Mouse (Mus musculus) forebrain, embryonic 11.5 days (tissue): Measurements from ENCODE around the gene D10Jhu81e. TPM values are rescaled to one million over a fixed set of nuclear protein-coding genes. Genes with fewer than 3 reads are reported as not detected.

Experiments used
- ATAC-seq: fragments of 200-750 bp; cut with Nextera tagmentation; replicated peaks from 2 replicates; pipeline ENCODE4 v1.8.0; 2017; ENCODE audit warnings: moderate TSS enrichment; ENCODE audit not compliant: low FRiP score
- DNase-seq: peaks from one replicate; pipeline ENCODE4 v3.0.0-alpha.2; 2017; ENCODE audit warnings: low spot score
- H3K27ac ChIP-seq: fragments of 300-500 bp; sonication (generic); 2 replicates; pipeline ENCODE4 v1.5.1; 2014; ENCODE audit warnings: low read depth, low read length
- H3K27me3 ChIP-seq: fragments of 300-500 bp; sonication (generic); 2 replicates; pipeline ENCODE4 v1.6.1; 2014; ENCODE audit warnings: mild to moderate bottlenecking, low read length, mixed read lengths; ENCODE audit not compliant: control insufficient read depth, insufficient read depth
- H3K36me3 ChIP-seq: fragments of 300-500 bp; sonication (generic); 2 replicates; pipeline ENCODE4 v1.6.1; 2014; ENCODE audit warnings: mild to moderate bottlenecking, low read length, moderate library complexity, mixed read lengths; ENCODE audit not compliant: control insufficient read depth, insufficient read depth
- H3K4me1 ChIP-seq: fragments of 300-500 bp; sonication (generic); replicated peaks from 2 replicates; pipeline ENCODE4 v1.6.1; 2014; ENCODE audit warnings: low read length, mixed read lengths; ENCODE audit not compliant: control insufficient read depth, insufficient read depth
- H3K4me2 ChIP-seq: fragments of 300-500 bp; sonication (generic); 2 replicates; pipeline ENCODE4 v1.6.1; 2014; ENCODE audit warnings: low read depth, mild to moderate bottlenecking, low read length, moderate library complexity, mixed read lengths; ENCODE audit not compliant: severe bottlenecking
- H3K4me3 ChIP-seq: fragments of 300-500 bp; sonication (generic); 2 replicates; pipeline ENCODE4 v1.5.1; 2014; ENCODE audit warnings: low read depth, low read length
- H3K9ac ChIP-seq: fragments of 300-500 bp; sonication (generic); 2 replicates; pipeline ENCODE4 v1.6.1; 2014; ENCODE audit warnings: low read length
- H3K9me3 ChIP-seq: fragments of 300-500 bp; sonication (generic); 2 replicates; pipeline ENCODE4 v1.6.1; 2016; ENCODE audit warnings: low read length, mixed read lengths; ENCODE audit not compliant: control insufficient read depth
- whole genome bisulfite sequencing: fragments of 180-500 bp; shearing (Covaris S2); extraction: QIAGEN DNeasy Blood & Tissue Kit; methylation state at CpG from one replicate; pipeline ENCODE4 v1.1.7; 2014; 5-methylcytosine and 5-hydroxymethylcytosine counted together
- polyA plus RNA-seq: library from polyadenylated mRNA; unstranded; fragments of >200 nt; fragmentation: Nextera tagmentation; extraction: Ambion mirVana; gene quantifications from 2 replicates; pipeline ENCODE4 v1.2.1, GENCODE M21; 2014

The D10Jhu81e gene
- polyA plus RNA-seq, 1 experiment from 2014 or later, result 14.0 TPM

DNA sequence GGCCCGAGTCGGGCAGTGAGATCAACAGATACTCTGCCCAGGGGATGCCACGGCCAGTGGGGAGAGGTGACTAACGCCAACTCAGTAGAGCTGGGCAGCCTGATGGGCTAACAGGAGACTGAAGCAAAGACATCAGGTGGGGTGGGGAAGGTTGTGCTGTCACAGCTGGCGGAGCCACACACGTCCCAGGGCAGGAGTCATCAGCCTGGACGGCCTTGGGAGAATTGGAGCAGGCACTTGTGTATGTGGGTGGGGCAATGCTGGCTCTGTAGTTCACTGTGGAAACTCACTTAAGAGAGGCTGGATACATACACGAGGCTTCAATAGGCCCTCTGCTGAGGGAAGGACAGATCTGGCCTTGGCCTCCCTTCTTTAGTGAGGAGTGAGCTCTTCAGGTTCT is 8.5 kb downstream of the D10Jhu81e start:
- Histone ChIP-seq H3K4me2 (no peak overlapping the region), H3K9ac (no peak overlapping the region), H3K4me1 (no peaks in the 10 kb centered on the region), H3K9me3 (no peaks in the 10 kb centered on the region), H3K27me3 (no peaks in the 10 kb centered on the region), H3K27ac (no peak overlapping the region), H3K36me3 (no peaks in the 10 kb centered on the region; the same call in 1 of the 2 replicates), H3K4me3 (no peak overlapping the region)
- DNase-seq (no peak), ATAC-seq (no peak)
- WGBS, result 84% methylated on average over 8 of the region's 8 CpGs

DNA sequence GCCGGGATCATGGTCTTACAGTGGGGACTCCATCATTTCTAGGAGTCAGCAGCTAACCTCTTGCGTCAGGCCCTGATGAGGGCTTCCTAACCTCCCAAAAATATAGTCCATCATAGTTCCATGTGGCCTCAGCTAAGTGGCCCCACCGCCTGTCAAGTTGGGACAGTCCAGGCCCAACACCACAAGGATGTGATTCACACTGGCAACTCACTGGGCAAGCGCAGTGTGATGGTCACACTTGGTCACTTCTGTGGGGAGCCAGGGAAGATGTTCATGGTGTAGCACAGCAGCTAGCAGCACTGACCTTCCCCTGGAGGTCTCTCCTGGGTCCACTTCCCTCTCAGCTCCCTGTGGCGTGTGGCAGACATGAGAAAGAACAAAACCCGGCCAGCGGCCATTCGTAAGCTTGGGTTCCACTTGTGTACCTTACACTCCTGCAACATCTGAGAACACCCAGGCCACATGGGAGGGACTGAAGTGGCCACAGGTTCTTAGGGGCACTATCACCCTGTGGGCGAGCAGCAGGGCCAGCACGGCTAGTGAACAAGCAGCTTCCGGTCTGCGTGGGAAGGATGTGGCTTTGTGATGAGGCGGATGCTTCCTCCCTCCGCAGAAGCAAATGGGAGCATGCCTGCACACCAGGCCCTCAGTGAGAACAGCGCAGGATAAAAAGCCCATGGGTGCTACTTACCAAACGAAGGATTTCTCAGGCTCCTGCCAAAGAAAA is 9.1 kb downstream of the D10Jhu81e start:
- no peak overlapping the region for H3K9ac ChIP-seq
- H3K4me3 ChIP-seq, result no peak overlapping the region
- no peaks in the 10 kb centered on the region for H3K27me3 ChIP-seq
- no peaks in the 10 kb centered on the region for H3K4me1 ChIP-seq
- H3K36me3 ChIP-seq, result no peaks in the 10 kb centered on the region; the same call in 1 of the 2 replicates
- H3K4me2 ChIP-seq, result no peak overlapping the region
- no peaks in the 10 kb centered on the region for H3K9me3 ChIP-seq
- DNase-seq, result no peak
- H3K27ac ChIP-seq, result no peak overlapping the region
- peak; percentile 8 for ATAC-seq
- 91% methylated on average over 16 of the region's 16 CpGs for WGBS

- Histone ChIP-seq H3K27ac (no peak overlapping the region), H3K36me3 (no peaks in the 10 kb centered on the region; the same call in 1 of the 2 replicates), H3K4me2 (peak overlapping the region; percentile 41; the same call in 1 of the 2 replicates), H3K9me3 (no peaks in the 10 kb centered on the region), H3K27me3 (no peaks in the 10 kb centered on the region), H3K4me1 (no peaks in the 10 kb centered on the region), H3K9ac (no peak overlapping the region), H3K4me3 (no peak overlapping the region)
- DNase-seq, result peak; percentile 90
- WGBS, result 2% methylated on average over 7 of the region's 7 CpGs
- ATAC-seq, result peak; percentile 72
Measured at GRCm38 (mm10) chr10:78159906-78160305, 9.7 kb downstream of the D10Jhu81e start.

GRCm38 (mm10) chr10:78159252-78159878 is 10.2 kb downstream of the D10Jhu81e start:
- peak overlapping the region; percentile 41; the same call in 1 of the 2 replicates for H3K4me2 ChIP-seq
- 0 out of 2 replicates have a peak overlapping the region, but pooled peaks have one; percentile 9 for H3K4me3 ChIP-seq
- no peaks in the 10 kb centered on the region for H3K27me3 ChIP-seq
- 16% methylated on average over 17 of the region's 17 CpGs for WGBS
- no peak for DNase-seq
- no peak overlapping the region for H3K27ac ChIP-seq
- no peaks in the 10 kb centered on the region; the same call in 1 of the 2 replicates for H3K36me3 ChIP-seq
- H3K4me1 ChIP-seq, result no peaks in the 10 kb centered on the region
- no peaks in the 10 kb centered on the region for H3K9me3 ChIP-seq
- 0 out of 2 replicates have a peak, but pooled peaks have one; percentile 5 for ATAC-seq
- no peak overlapping the region for H3K9ac ChIP-seq

DNA sequence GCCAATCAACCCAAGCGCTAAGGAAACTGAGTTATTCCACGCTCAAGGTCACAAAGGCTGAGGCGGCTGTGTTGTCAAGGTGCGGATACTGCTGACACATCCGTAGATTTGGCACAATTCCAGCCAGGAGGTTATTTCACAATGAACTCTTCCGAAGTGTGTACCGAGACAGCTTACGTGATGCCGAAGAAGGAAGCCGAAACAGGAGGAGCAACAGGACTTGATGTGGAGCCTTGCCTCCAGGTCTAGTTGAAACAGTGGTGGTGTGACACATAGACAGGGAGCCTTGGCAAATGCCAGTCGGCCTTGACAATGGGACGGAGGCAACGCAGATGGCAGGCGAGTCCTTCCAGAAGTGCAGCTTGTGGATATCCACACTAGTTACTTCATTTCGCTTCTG is 11.5 kb downstream of the D10Jhu81e start:
- no peak overlapping the region for H3K27ac ChIP-seq
- ATAC-seq (no peak), DNase-seq (no peak)
- WGBS, result 86% methylated on average over 15 of the region's 15 CpGs
- H3K27me3 ChIP-seq, result no peaks in the 10 kb centered on the region
- H3K9ac ChIP-seq, result no peak overlapping the region
- H3K36me3 ChIP-seq, result no peaks in the 10 kb centered on the region
- H3K9me3 ChIP-seq, result no peaks in the 10 kb centered on the region
- no peak overlapping the region for H3K4me3 ChIP-seq
- no peak overlapping the region for H3K4me2 ChIP-seq
- no peaks in the 10 kb centered on the region for H3K4me1 ChIP-seq

GRCm38 (mm10) chr10:78156926-78157325 is 12.7 kb downstream of the D10Jhu81e start:
- H3K27ac ChIP-seq, result no peak overlapping the region
- H3K4me3 ChIP-seq, result no peak overlapping the region
- no peaks in the 10 kb centered on the region for H3K36me3 ChIP-seq
- H3K4me1 ChIP-seq, result no peaks in the 10 kb centered on the region
- H3K9me3 ChIP-seq, result no peaks in the 10 kb centered on the region
- ATAC-seq (no peak), DNase-seq (no peak)
- 85% methylated on average over 6 of the region's 6 CpGs for WGBS
- no peak overlapping the region for H3K9ac ChIP-seq
- no peaks in the 10 kb centered on the region for H3K27me3 ChIP-seq
- H3K4me2 ChIP-seq, result no peak overlapping the region

DNA sequence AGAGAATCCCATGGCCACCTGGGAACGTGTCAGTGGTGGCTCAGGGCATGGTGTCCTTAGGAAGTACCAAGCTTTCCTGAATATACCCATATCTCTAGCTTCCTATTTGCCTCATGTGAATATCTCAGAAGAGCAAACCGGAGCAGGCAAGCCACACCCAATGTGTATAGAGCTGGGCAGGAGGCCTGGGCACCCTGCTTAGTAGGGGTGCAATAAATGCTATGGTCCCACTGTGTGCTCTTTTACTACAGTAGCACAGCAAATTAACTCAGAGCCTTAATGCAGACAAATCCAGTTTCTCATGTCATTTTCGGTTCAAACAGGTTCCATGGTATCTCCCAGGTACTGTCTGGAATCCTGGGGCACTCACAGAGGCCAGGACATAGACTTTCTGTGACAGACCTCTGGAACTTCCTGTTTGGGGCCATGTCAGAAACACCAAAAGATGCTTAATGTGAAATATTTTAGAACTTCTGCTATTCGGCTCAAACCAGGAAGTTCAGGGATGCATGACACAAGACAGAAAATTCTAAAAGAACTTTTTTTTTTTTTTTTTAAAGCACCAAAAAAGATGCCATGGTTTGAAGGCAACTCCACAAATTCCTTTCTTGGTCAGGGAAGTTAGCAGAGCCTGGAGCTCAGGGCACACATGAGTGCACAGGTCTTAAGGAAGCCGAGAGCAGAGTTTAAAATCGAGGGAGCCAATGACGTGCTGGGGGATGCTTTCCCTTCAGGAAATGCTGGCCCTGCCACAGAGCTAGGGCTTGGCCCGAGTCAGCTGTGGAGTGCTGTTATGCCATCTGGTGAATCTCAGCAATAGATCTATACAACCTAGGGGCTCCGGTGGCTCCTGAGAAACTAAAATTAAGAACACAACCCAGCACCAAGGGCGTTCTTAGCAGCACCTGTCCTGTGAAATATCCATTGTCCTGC is 20.5 kb downstream of the D10Jhu81e start:
- no peaks in the 10 kb centered on the region for H3K4me1 ChIP-seq
- no peak overlapping the region for H3K4me2 ChIP-seq
- H3K9me3 ChIP-seq, result no peaks in the 10 kb centered on the region
- ATAC-seq, result no peak
- H3K27ac ChIP-seq, result no peak overlapping the region
- H3K27me3 ChIP-seq, result no peaks in the 10 kb centered on the region
- 65% methylated on average over 10 of the region's 10 CpGs for WGBS
- H3K4me3 ChIP-seq, result no peak overlapping the region
- no peak for DNase-seq
- no peak overlapping the region for H3K9ac ChIP-seq
- H3K36me3 ChIP-seq, result no peaks in the 10 kb centered on the region

DNA sequence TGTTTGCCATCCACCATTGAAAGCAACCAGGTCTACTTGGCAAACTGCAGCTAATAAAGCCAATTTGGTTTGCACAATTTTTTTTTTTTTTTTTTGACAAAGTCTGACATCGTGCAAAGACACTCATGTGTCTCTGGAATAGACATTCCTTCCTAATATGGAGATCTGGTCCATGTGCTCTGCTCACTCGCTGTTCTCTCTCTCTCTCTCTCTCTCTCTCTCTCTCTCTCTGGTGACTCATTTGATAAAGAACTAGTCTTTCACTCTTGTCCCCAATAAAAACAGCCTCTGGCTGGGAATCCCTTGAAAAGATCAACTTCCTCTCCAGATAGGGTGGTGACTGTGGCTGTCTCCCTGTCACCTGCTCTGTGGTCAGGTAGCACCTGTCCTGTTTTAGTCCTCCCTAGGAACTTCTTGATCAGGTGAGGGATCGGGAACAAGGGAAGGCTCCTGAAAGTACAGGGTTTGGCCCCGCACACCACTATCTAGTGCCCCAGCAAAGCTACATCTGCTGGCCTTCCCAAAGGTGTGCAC is 21.6 kb downstream of the D10Jhu81e start:
- DNase-seq, result no peak

More for the DNA sequence above, 21.6 kb downstream of the D10Jhu81e start:
- Histone ChIP-seq H3K4me1 (no peaks in the 10 kb centered on the region), H3K9me3 (no peaks in the 10 kb centered on the region), H3K27me3 (no peaks in the 10 kb centered on the region), H3K27ac (no peak overlapping the region), H3K36me3 (no peaks in the 10 kb centered on the region), H3K9ac (no peak overlapping the region), H3K4me2 (no peak overlapping the region), H3K4me3 (no peak overlapping the region)
- WGBS, result 86% methylated on average over 4 of the region's 4 CpGs
- no peak for ATAC-seq
